Mouse (Mus musculus) CH12.LX (cell line): ENCODE measurements around the gene Defb23. TPM values are rescaled to one million over a fixed set of nuclear protein-coding genes. Genes with fewer than 3 reads are reported as not detected.

Experiments used
- DNase-seq: peaks from one replicate; pipeline ENCODE4 v3.0.0-alpha.2; 2013; ENCODE audit errors: extremely low read depth
- H3K27ac ChIP-seq: 2 replicates; pipeline ENCODE4 v1.5.1; 2012; ENCODE audit warnings: low read depth, mild to moderate bottlenecking, control low read depth, moderate library complexity; ENCODE audit not compliant: insufficient read depth
- H3K27me3 ChIP-seq: replicated peaks from 2 replicates; pipeline ENCODE3; 2012; ENCODE audit warnings: inconsistent platforms
- H3K36me3 ChIP-seq, 2 experiments: replicated peaks in 1 of 2; 2 replicates each; pipeline versions ENCODE3 to v1.6.1; 2012; ENCODE audit warnings: inconsistent platforms in 1 of 2, low read length in 1 of 2, mild to moderate bottlenecking in 1 of 2, mixed read lengths in 1 of 2, moderate library complexity in 1 of 2; ENCODE audit not compliant: control insufficient read depth in 1 of 2, insufficient read depth in 1 of 2
- H3K4me1 ChIP-seq, 2 experiments: 2 replicates each; pipeline ENCODE4 v1.6.1; 2012; ENCODE audit warnings: inconsistent platforms in 1 of 2, moderate library complexity in 1 of 2; ENCODE audit not compliant: insufficient read depth in 2 of 2, control insufficient read depth in 1 of 2
- H3K4me2 ChIP-seq: 2 replicates; pipeline ENCODE4 v1.6.1; 2012; ENCODE audit warnings: low read depth, mild to moderate bottlenecking, control low read depth; ENCODE audit not compliant: poor library complexity, insufficient read depth, severe bottlenecking
- H3K4me3 ChIP-seq, 3 experiments: fragments of 150-350 bp in 1 of 3; sonication (generic) in 1 of 3; replicated peaks in 1 of 3; 2 replicates each; pipeline versions ENCODE3 to v1.5.1; 2011 to 2012; ENCODE audit warnings: low read depth in 2 of 3, low read length in 2 of 3, mild to moderate bottlenecking in 2 of 3, moderate library complexity in 2 of 3, control low read depth in 1 of 3, improper control_type of control experiment in 1 of 3, inconsistent platforms in 1 of 3, mixed read lengths in 1 of 3; ENCODE audit not compliant: poor library complexity in 1 of 3
- H3K79me2 ChIP-seq: replicated peaks from 2 replicates; pipeline ENCODE4 v1.6.1; 2012; ENCODE audit warnings: mild to moderate bottlenecking, moderate library complexity; ENCODE audit not compliant: control insufficient read depth, poor library complexity, insufficient read depth, severe bottlenecking; ENCODE audit errors: extremely low read depth
- H3K9ac ChIP-seq: 2 replicates; pipeline ENCODE4 v1.6.1; 2012; ENCODE audit warnings: low read depth, mild to moderate bottlenecking, control low read depth, moderate library complexity; ENCODE audit not compliant: insufficient read depth
- H3K9me3 ChIP-seq: replicated peaks from 2 replicates; pipeline ENCODE3; 2012; ENCODE audit warnings: low read length, inconsistent platforms, mixed read lengths
- CHD1 ChIP-seq: IDR thresholded peaks from 2 replicates; pipeline ENCODE4 v1.6.1; 2012; ENCODE audit warnings: low read depth, low read length, improper control_type of control experiment, inconsistent platforms
- CTCF ChIP-seq, 2 experiments: IDR thresholded peaks in 1 of 2; conservative IDR thresholded peaks in 1 of 2; 2 replicates each; pipeline ENCODE4 v1.5.1; 2011 to 2012; ENCODE audit warnings: low read depth in 2 of 2, low read length in 2 of 2, improper control_type of control experiment in 1 of 2, inconsistent platforms in 1 of 2, mild to moderate bottlenecking in 1 of 2, moderate library complexity in 1 of 2
- JUND ChIP-seq: conservative IDR thresholded peaks from 2 replicates; pipeline ENCODE4 v1.6.1; 2011; ENCODE audit warnings: low read depth, low read length, improper control_type of control experiment
- MAX ChIP-seq: IDR thresholded peaks from 2 replicates; pipeline ENCODE4 v1.6.1; 2011; ENCODE audit warnings: low read length, improper control_type of control experiment
- MAZ ChIP-seq: IDR thresholded peaks from 2 replicates; pipeline ENCODE4 v1.6.1; 2012; ENCODE audit warnings: low read depth, mild to moderate bottlenecking, inconsistent platforms, low read length, improper control_type of control experiment, moderate library complexity
- NRF1 ChIP-seq: IDR thresholded peaks from 2 replicates; pipeline ENCODE4 v1.6.1; 2014; ENCODE audit warnings: low read depth, mild to moderate bottlenecking, inconsistent platforms, low read length, improper control_type of control experiment, moderate library complexity
- POLR2A ChIP-seq: IDR thresholded peaks from 2 replicates; pipeline ENCODE4 v1.6.1; 2011; ENCODE audit warnings: low read depth, mild to moderate bottlenecking, improper control_type of control experiment, low read length
- POLR2AphosphoS2 ChIP-seq: IDR thresholded peaks from 2 replicates; pipeline ENCODE4 v1.6.1; 2011; ENCODE audit warnings: low read depth, low read length, improper control_type of control experiment
- RAD21 ChIP-seq: IDR thresholded peaks from 2 replicates; pipeline ENCODE4 v1.6.1; 2011; ENCODE audit warnings: low read depth, mild to moderate bottlenecking, low read length, improper control_type of control experiment, moderate library complexity
- SMC3 ChIP-seq: IDR thresholded peaks from 2 replicates; pipeline ENCODE4 v1.6.1; 2011; ENCODE audit warnings: low read depth, low read length, improper control_type of control experiment
- TBP ChIP-seq: conservative IDR thresholded peaks from 2 replicates; pipeline ENCODE4 v1.6.1; 2011; ENCODE audit warnings: low read depth, low read length, improper control_type of control experiment
- USF1 ChIP-seq: IDR thresholded peaks from 2 replicates; pipeline ENCODE4 v1.6.1; 2014; ENCODE audit warnings: low read depth, mild to moderate bottlenecking, inconsistent platforms, low read length, improper control_type of control experiment
- ZC3H11A ChIP-seq: IDR thresholded peaks from 2 replicates; pipeline ENCODE4 v1.6.1; 2012; ENCODE audit warnings: low read depth, mild to moderate bottlenecking, inconsistent platforms, low read length, improper control_type of control experiment
- ZNF384 ChIP-seq: IDR thresholded peaks from 2 replicates; pipeline ENCODE4 v1.6.1; 2012; ENCODE audit warnings: low read depth, low read length, improper control_type of control experiment, inconsistent platforms
- dilution Hi-C: fragments of 300-500 bp; cut with MboI; formaldehyde crosslinking; loops from 2 replicates; pipeline ENCODE4 v1.14.3; 2020; ENCODE audit warnings: low sequenced_read_pairs; ENCODE audit not compliant: extremely low pct_unique_long_range_greater_than_20kb, extremely low pct_ligation_motif_present
- in situ Hi-C: fragments of 300-500 bp; cut with MboI; formaldehyde crosslinking; loops from 3 replicates; pipeline ENCODE4 v1.14.3; 2019; ENCODE audit warnings: low sequenced_read_pairs, low pct_ligation_motif_present, low pct_unique_long_range_greater_than_20kb, mixed read lengths
- polyA plus RNA-seq: library from polyadenylated mRNA; unstranded; fragments of >175 nt; gene quantifications from 2 replicates; pipeline ENCODE4 v1.2.1, GENCODE M21; 2012; ENCODE audit warnings: low read depth; ENCODE audit not compliant: insufficient read length
- total RNA-seq, 2 experiments: library from RNA; depleted of rRNA; stranded (reverse); fragments of 300-350 nt in 1 of 2; fragments of >200 nt in 1 of 2; gene quantifications; 2 replicates each; pipeline ENCODE4 v1.2.3; 2012 to 2014

Gene Defb23
- total and polyA plus RNA-seq, 3 experiments, result not detected

DNA sequence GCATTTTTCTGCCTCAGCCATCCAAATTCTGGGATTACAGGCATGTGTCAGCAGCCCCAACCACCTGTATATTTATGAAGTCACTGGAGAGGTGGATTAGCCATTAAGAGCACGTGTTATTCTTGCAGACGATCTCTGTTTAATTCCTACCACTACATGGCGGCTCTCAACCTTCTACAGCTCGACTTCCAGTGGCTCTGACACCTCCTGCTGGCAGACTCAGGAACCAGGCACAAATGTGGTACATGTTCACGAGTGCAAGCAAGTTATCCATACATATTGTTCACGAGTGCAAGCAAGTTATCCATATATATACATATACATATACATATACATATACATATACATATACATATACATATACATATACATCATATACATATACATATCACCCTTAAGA lies 28.7 kb upstream of the Defb23 start:
- H3K4me1 ChIP-seq, result no peaks in the 10 kb centered on the region
- H3K9me3 ChIP-seq, result no peaks in the 10 kb centered on the region
- no peak overlapping the region for H3K9ac ChIP-seq
- in situ Hi-C loops (no loop called here), dilution Hi-C loops (no loop called here)
- TF ChIP-seq JUND, result no peak
- TF ChIP-seq ZC3H11A, result no peak
- no peak for TF ChIP-seq CHD1
- no peak for TF ChIP-seq POLR2A
- peak; percentile 21 for TF ChIP-seq RAD21
- TF ChIP-seq POLR2AphosphoS2, result no peak
- no peak for TF ChIP-seq ZNF384
- no peak for TF ChIP-seq USF1
- TF ChIP-seq TBP, result no peak
- TF ChIP-seq SMC3, result peak; percentile 48
- TF ChIP-seq CTCF (conservative IDR thresholded peaks at IDR 0.05 in 1 of 2, IDR thresholded peaks at IDR 0.05 in 1 of 2; ENCODE audit: low read depth in 2 of 2, low read length in 2 of 2), result peak in 1 of 2 experiments; percentile 56; a peak in 2 of 4 replicates
- DNase-seq, result no peak
- H3K4me2 ChIP-seq, result no peak overlapping the region
- no peaks in the 10 kb centered on the region for H3K79me2 ChIP-seq
- H3K4me3 ChIP-seq, result no peak overlapping the region
- no peaks in the 10 kb centered on the region for H3K36me3 ChIP-seq
- H3K27me3 ChIP-seq, result peaks cover 20% of the 10 kb centered on the region
- no peak overlapping the region for H3K27ac ChIP-seq

DNA sequence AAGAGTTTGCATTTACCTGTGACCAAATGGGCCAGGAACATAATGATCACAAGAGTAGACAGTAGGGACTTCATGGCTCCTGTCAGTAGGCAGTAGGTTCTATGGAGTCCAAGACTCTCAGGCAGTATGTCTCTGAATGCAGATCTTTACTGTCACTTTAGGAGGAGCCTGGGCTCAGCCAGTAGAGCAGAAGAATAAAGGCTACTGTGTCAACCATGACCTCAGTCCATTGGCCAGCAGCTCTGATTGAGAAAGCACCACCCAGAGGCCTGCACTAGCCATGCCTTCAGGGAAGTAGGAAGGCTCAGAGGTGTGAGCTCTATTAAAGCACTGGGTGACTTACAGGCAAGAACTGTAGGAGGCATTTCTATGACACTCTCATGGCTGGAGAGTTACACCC lies 25.6 kb upstream of the Defb23 start, which contains the start of gene Defb22:
TSS of gene Defb22 (minus strand) at position 101 of the 400 bp plus-strand sequence.
- peaks cover 3% of the 10 kb centered on the region for H3K9me3 ChIP-seq
- H3K9ac ChIP-seq, result no peak within 1 kb of the TSS
- H3K27ac ChIP-seq, result no peak within 1 kb of the TSS
- no peaks in the 10 kb centered on the region for H3K79me2 ChIP-seq
- H3K4me2 ChIP-seq, result no peak within 1 kb of the TSS
- no peak for DNase-seq
- in situ Hi-C loops (no loop called here), dilution Hi-C loops (no loop called here)
- H3K4me3 ChIP-seq, result no peak within 1 kb of the TSS
- TF ChIP-seq JUND, result no peak
- peaks cover 20% of the 10 kb centered on the region for H3K27me3 ChIP-seq
- H3K4me1 ChIP-seq, result no peaks in the 10 kb centered on the region
- H3K36me3 ChIP-seq, result no peaks in the 10 kb centered on the region

DNA sequence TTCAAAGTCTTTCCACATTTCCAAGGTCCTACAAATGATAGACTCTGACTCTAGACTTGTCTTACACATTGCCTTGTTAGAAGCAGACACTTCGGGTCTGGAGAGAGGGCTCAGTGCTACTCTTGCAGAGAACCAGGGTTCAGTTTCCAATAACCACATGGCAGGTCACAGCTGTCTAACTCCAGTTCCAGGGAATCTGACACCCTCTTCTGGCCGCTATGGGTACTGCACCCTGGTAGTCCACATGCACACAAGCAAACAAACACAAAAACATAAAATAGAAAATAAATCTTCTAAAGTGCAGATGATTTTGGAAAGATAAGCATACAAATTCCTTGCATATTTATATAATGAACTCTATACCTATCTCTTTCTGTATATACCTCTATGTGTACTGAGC lies 22.6 kb upstream of the Defb23 start:
- H3K4me1 ChIP-seq, result no peaks in the 10 kb centered on the region
- peaks cover 3% of the 10 kb centered on the region for H3K9me3 ChIP-seq
- TF ChIP-seq MAZ (no peak), MAX (no peak), NRF1 (no peak), SMC3 (peak; percentile 23; the same call in 1 of the 2 replicates), RAD21 (peak; percentile 6), CTCF (conservative IDR thresholded peaks at IDR 0.05 in 1 of 2, IDR thresholded peaks at IDR 0.05 in 1 of 2; ENCODE audit: low read depth in 2 of 2, low read length in 2 of 2) (peak; percentile 49 to 55)
- no peak overlapping the region for H3K27ac ChIP-seq
- H3K79me2 ChIP-seq, result no peaks in the 10 kb centered on the region
- H3K4me3 ChIP-seq, result no peak overlapping the region
- H3K27me3 ChIP-seq, result peaks cover 19% of the 10 kb centered on the region
- dilution Hi-C loops, result no loop called here
- no peak overlapping the region for H3K9ac ChIP-seq
- in situ Hi-C loops, result no loop called here
- H3K36me3 ChIP-seq, result no peaks in the 10 kb centered on the region
- no peak for DNase-seq
- H3K4me2 ChIP-seq, result no peak overlapping the region
